Mouse (Mus musculus) yolk sac, embryonic 10.5 days (tissue): Measurements from ENCODE around the gene Agtpbp1.
A peak's percentile ranks its signal among the peaks of the same experiment; 100 is the strongest.
"Not testable (repeated sequence)": the region's sequence is repeated elsewhere in the genome, so short reads cannot be mapped to it uniquely, and the experiment has no call there.

ENCODE experiments used
- DNase-seq: peaks from one replicate; pipeline ENCODE4 v3.0.0-alpha.2; 2017; ENCODE audit warnings: low spot score

Agtpbp1 gene

GRCm38 (mm10) chr13:59584947-59585647, at the start of gene Agtpbp1, which contains the start of gene Naa35:
Gene Agtpbp1 (minus strand): TSS chr13:59585227.
Gene Naa35 (plus strand): TSS chr13:59585259.
- peak; percentile 99 for DNase-seq

DNA sequence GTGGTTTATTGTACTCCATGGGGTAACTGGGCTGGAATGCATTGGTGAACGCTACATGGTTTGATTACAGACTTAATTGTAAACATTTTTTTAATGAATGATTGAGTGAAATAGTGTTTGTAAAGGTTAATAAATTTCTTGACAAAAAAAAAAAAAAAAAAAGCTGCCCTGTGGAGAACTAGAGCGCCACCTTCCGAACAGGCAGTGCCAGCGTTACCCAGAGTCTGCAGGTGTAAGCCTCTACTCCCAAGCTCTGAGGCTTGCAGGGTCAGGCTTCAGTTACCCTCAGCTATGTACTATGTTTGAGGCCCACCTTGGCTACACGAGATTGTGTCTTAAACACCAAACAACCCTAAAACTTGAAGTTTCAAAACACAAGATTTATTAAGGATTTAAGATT, 49.6 kb upstream of the Agtpbp1 start:
- no peak for DNase-seq

DNA sequence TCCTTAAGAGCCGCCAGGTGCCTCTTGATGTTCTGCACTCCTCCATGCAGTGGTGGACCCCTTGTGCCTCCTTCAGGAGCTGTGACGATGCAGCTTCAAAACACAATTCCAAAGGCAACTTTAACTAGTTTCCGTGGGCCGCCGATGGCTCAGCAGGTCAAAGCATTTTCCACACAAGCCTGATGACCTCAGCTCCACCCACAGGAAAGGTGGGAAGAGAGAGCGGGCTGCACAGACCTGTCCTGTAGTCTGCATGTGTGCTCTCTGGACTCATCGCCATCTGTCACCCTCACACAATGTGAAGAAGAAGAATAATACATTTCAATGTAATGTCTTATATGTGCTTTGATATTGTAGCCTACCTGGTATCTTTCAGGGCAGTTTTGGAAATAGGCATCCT, 41.7 kb upstream of the Agtpbp1 start:
- DNase-seq, result no peak

- DNase-seq, result no peak
Observed at GRCm38 (mm10) chr13:59624903-59625302, 39.9 kb upstream of the Agtpbp1 start.

GRCm38 (mm10) chr13:59624389-59624788, 39.4 kb upstream of the Agtpbp1 start:
- no peak for DNase-seq

- DNase-seq, result no peak
Observed at GRCm38 (mm10) chr13:59621643-59622489, 36.8 kb upstream of the Agtpbp1 start.

GRCm38 (mm10) chr13:59618463-59618862, 33.4 kb upstream of the Agtpbp1 start:
- no peak for DNase-seq

- no peak for DNase-seq
Observed at GRCm38 (mm10) chr13:59615554-59615953, 30.5 kb upstream of the Agtpbp1 start.

GRCm38 (mm10) chr13:59615152-59615551, 30.1 kb upstream of the Agtpbp1 start:
- DNase-seq, result no peak

DNA sequence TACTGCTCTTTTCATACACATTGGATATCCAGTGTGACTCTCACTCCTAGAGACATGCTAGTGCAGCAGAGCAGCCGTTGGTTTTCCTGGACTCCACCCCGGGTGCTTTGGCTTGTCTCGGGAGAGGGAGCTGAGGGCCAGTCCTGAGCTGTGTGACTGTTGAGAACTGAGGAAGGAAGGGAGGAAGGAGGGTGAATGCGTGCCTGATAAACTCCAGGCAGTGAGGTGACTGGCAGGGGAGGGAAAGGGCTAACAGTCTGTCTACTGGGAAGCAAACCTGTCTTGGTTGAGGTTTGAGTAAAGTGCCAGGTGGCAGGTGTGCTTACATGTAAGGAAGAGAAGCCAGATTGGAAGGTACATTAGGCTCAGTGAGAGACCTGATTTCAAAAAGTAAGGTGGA, 28.8 kb upstream of the Agtpbp1 start:
- DNase-seq, result no peak

- no peak for DNase-seq
Observed at GRCm38 (mm10) chr13:59610437-59610836, 25.4 kb upstream of the Agtpbp1 start.

- no peak for DNase-seq
Observed at GRCm38 (mm10) chr13:59609885-59610284, 24.9 kb upstream of the Agtpbp1 start.

GRCm38 (mm10) chr13:59605221-59605922, 20.3 kb upstream of the Agtpbp1 start:
- peak; percentile 26 for DNase-seq

GRCm38 (mm10) chr13:59604511-59604910, 19.5 kb upstream of the Agtpbp1 start:
- DNase-seq, result no peak

- DNase-seq, result no peak
Observed at GRCm38 (mm10) chr13:59603096-59603495, 18.1 kb upstream of the Agtpbp1 start.

- no peak for DNase-seq
Observed at GRCm38 (mm10) chr13:59592630-59593029, 7.6 kb upstream of the Agtpbp1 start.

DNA sequence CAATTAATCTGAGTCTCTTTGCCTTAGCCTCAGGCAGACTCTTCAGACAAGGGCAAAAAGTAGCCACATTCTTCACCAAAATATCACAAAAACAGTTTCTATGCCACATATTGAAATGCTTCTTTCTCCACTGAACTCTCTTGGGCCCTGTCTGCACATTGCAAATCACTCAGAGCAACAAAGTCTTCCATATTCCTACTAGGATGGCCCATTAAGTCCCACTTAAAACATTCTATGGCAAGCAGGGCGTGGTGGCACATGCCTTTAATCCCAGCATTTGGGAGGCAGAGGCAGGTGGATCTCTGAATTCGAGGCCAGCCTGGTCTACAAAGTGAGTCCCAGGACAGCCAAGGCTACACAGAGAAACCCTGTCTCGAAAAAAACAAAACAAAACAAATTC, 7.0 kb upstream of the Agtpbp1 start:
- DNase-seq, result not testable (repeated sequence)

DNA sequence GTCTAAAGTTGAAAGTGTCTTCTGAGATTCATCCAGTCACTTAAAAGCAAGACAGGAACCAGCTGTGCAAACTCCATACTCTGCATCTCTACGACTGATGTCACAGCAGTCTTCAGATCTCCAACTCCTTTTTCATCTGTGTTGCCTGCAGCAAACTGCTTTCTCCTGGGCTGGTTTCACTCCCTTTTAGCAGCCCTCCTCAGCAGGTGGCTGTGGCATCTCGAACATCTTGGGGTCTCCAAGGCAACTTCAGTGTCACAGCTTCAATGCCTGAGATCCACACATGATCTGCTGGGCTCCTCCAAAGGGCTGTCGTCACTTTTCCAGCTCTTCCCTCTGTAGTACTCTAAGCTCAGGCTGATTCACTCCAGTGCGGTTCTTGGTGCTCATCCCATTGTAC, 5.7 kb upstream of the Agtpbp1 start:
- no peak for DNase-seq

GRCm38 (mm10) chr13:59589672-59590071, 4.6 kb upstream of the Agtpbp1 start:
- DNase-seq, result no peak

DNA sequence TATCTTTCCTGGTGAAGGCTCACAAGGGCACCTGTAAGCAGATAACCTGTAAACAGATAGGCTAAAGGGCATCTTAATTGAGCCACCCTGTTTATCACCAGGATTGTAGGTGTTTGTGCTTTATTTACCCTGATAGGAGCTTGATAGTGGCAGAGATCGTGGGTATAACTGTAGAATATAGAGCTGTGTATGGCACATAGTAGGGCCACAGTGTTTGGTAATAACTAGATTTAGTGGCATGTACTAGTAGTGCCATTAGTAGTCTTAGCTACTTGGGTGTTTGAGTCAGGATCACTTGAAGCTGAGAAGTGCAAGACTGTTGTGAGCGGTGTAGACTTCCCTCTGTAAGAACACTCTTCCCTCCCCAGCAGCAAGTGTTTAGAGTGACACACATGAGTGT, 2.2 kb upstream of the Agtpbp1 start:
- no peak for DNase-seq

DNA sequence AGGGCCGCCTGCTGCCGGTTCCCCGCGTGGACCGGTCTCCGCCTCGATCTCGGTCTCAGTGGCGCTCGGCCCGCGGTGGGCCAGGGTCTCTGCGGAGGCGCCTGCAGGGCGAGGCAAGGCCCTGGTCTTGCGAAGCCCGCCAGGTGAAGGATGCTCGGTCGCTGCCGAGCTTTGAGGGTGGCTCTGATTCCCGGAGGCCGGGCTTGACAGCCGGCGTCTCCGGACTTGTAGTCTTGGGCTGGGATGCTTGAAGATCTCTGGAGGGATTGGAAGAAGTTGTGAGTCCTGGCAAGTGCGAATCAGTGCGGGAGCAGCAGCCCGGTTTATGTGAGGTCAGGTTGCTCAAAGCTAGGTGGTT, 600 bp upstream of the Agtpbp1 start:
- no peak for DNase-seq

GRCm38 (mm10) chr13:59584481-59584880, 546 bp downstream of the Agtpbp1 start:
- DNase-seq, result peak; percentile 48

- DNase-seq, result no peak
Observed at GRCm38 (mm10) chr13:59580954-59581353, 4.1 kb downstream of the Agtpbp1 start.
